Mouse (Mus musculus) bone marrow macrophage, adult 2 months (primary cell): ENCODE results near the gene Olfr1451. TPM values are rescaled to one million over a fixed set of nuclear protein-coding genes. Genes with fewer than 3 reads are reported as not detected.
"Not testable (repeated sequence)": the region's sequence is repeated elsewhere in the genome, so short reads cannot be mapped to it uniquely, and the experiment has no call there.

Experiments
- H3K27ac ChIP-seq: 2 replicates; pipeline ENCODE4 v1.5.1; 2012; ENCODE audit warnings: low read depth, low read length; ENCODE audit not compliant: insufficient read depth
- H3K4me1 ChIP-seq: 2 replicates; pipeline ENCODE4 v1.6.1; 2012; ENCODE audit warnings: low read length; ENCODE audit not compliant: control insufficient read depth, insufficient read depth
- H3K4me3 ChIP-seq: 2 replicates; pipeline ENCODE4 v1.5.1; 2012; ENCODE audit warnings: mild to moderate bottlenecking, low read length, moderate library complexity; ENCODE audit not compliant: insufficient read depth
- CTCF ChIP-seq: IDR thresholded peaks from 2 replicates; pipeline ENCODE4 v1.5.1; 2012; ENCODE audit warnings: low read depth, mild to moderate bottlenecking, low read length, moderate library complexity
- POLR2A ChIP-seq: IDR thresholded peaks from 2 replicates; pipeline ENCODE4 v1.6.1; 2012; ENCODE audit warnings: mild to moderate bottlenecking, low read depth, low read length, borderline replicate concordance
- polyA plus RNA-seq: library from polyadenylated mRNA; stranded (reverse); fragments of >200 nt; gene quantifications from 2 replicates; pipeline ENCODE4 v1.2.4, GENCODE M21; 2012; ENCODE audit not compliant: missing spikeins, insufficient read depth, insufficient read length

Olfr1451 gene
- not detected in 2 replicates for polyA plus RNA-seq

DNA sequence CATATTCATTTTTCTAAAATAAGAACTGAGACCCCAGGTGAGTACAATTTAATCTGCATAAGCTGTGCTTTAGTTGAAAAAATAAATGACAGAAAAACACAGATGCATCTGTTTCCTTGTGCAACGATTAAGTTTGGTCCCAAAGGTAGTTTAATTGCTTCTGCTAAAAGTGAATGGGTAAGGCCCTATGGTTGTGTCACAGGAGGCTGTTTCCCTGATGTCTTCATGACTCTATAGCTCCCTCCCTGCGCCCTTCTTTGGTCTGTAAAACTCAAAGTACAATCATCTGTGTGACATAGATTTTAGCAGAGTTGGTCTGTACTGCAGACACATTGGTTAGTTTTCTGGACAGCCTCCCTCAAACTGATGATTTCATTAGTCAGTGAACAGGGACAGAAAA is at the start of gene Olfr1451:
TSS of gene Olfr1451 (plus strand) at position 301 of the 400 bp plus-strand sequence.
- no peak within 1 kb of the TSS for H3K4me3 ChIP-seq
- TF ChIP-seq POLR2A (no peak), CTCF (no peak)
- H3K27ac ChIP-seq, result no peak within 1 kb of the TSS
- H3K4me1 ChIP-seq, result no peaks in the 10 kb centered on the region

- Histone ChIP-seq H3K27ac (no peak within 1 kb of the TSS), H3K4me1 (no peaks in the 10 kb centered on the region), H3K4me3 (no peak within 1 kb of the TSS)
- TF ChIP-seq CTCF, result no peak
- no peak for TF ChIP-seq POLR2A
Observed at GRCm38 (mm10) chr19:12949958-12950357, 44.9 kb upstream of the Olfr1451 start, which contains the start of gene Olfr1450. TSS of gene Olfr1450 (plus strand) at chr19:12950258.

DNA sequence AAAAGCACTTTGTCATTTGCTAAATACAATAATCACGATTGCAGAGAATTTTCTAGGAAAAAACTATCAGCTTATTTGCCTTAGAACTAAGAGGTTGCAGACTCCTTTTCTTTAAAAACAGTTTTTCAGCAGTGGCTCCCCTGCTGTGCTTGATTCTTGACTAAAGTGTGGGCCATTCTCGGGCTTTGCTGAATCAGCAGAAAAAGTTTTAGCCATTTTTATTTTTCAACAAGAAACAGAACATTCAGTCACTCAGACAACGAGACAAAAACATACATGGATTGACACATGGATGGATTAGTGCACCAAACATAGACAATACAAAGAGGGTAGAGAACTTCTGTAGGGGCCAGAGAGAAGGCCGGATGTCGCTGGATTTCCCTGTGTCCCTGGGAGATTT is 24.7 kb upstream of the Olfr1451 start:
- not testable (repeated sequence) for H3K27ac ChIP-seq, H3K4me1 ChIP-seq, H3K4me3 ChIP-seq

- H3K4me1 ChIP-seq, H3K4me3 ChIP-seq, H3K27ac ChIP-seq: not testable (repeated sequence)
Observed at GRCm38 (mm10) chr19:12992316-12992715, 2.5 kb upstream of the Olfr1451 start.

DNA sequence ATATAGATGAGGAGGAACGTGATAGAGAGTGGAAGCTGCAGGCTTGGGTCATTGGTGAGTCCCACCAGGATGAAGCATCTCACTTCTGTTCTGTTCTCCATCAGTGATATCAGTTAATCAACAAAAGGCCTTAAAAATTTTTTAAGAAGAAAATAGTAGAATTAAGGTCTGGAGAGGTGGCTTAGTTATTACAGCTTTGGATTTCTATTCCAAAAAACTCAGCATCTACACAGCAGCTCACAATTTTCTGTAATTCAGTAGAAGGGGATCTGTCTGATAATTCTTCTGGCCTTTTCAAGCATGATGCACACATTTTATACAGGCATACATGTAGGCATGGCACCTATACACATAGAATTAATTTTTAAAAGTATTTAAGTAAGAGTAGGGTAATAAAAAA is 33.4 kb downstream of the Olfr1451 start, which contains the start of gene Olfr1453:
TSS of gene Olfr1453 (minus strand) at position 101 of the 400 bp plus-strand sequence.
- H3K4me3 ChIP-seq, result no peak within 1 kb of the TSS
- TF ChIP-seq CTCF, result no peak
- no peak for TF ChIP-seq POLR2A
- no peaks in the 10 kb centered on the region for H3K4me1 ChIP-seq
- no peak within 1 kb of the TSS for H3K27ac ChIP-seq

Other genes starting within 250 kb of the Olfr1451 start
- 1.3 and 2.0 TPM in 2 replicates for gene Cntf, start 229.4 kb upstream of the Olfr1451 start, polyA plus RNA-seq
- 66.9 and 74.5 TPM in 2 replicates for gene Zfp91, start 198.9 kb upstream of the Olfr1451 start, polyA plus RNA-seq
- 150 TPM in 2 replicates for gene Lpxn, start 198.8 kb upstream of the Olfr1451 start, polyA plus RNA-seq
- gene Gm5244, start 148.3 kb upstream of the Olfr1451 start, polyA plus RNA-seq, result not detected in 2 replicates
- 0.72 TPM in 1 of 2 replicates, not detected in the other for gene Olfr1444, start 137.7 kb upstream of the Olfr1451 start, polyA plus RNA-seq
- gene Olfr1445, start 111.2 kb upstream of the Olfr1451 start, polyA plus RNA-seq, result not detected in 2 replicates
- gene Olfr1446, start 101.5 kb upstream of the Olfr1451 start, polyA plus RNA-seq, result not detected in 2 replicates
- not detected in 2 replicates for gene Olfr1447, start 91.3 kb upstream of the Olfr1451 start, polyA plus RNA-seq
- not detected in 2 replicates for gene Olfr1448, start 70.6 kb upstream of the Olfr1451 start, polyA plus RNA-seq
- not detected in 2 replicates for gene Olfr1449, start 64.2 kb upstream of the Olfr1451 start, polyA plus RNA-seq
- not detected in 2 replicates for gene Olfr1450, start 44.8 kb upstream of the Olfr1451 start, polyA plus RNA-seq
- not detected in 2 replicates for gene Olfr1453, start 33.3 kb downstream of the Olfr1451 start, polyA plus RNA-seq
- gene Olfr1454, start 65.6 kb downstream of the Olfr1451 start, polyA plus RNA-seq, result not detected in 2 replicates
- gene Olfr1457, start 102.9 kb downstream of the Olfr1451 start, polyA plus RNA-seq, result not detected in 2 replicates
- not detected in 2 replicates for gene Olfr1458, start 111.8 kb downstream of the Olfr1451 start, polyA plus RNA-seq
- 0.11 TPM in 1 of 2 replicates, not detected in the other for gene Olfr1459, start 154.5 kb downstream of the Olfr1451 start, polyA plus RNA-seq
- not detected in 2 replicates for gene Olfr1461, start 168.0 kb downstream of the Olfr1451 start, polyA plus RNA-seq
- gene Olfr1462, start 190.7 kb downstream of the Olfr1451 start, polyA plus RNA-seq, result not detected in 2 replicates
- not detected in 2 replicates for gene Olfr1463, start 236.3 kb downstream of the Olfr1451 start, polyA plus RNA-seq